Mouse (Mus musculus) liver, embryonic 13.5 days (tissue): ENCODE data around the gene Slc3a1. TPM values are rescaled to one million over a fixed set of nuclear protein-coding genes. Genes with fewer than 3 reads are reported as not detected.

Source experiments
- ATAC-seq: fragments of 200-750 bp; cut with Nextera tagmentation; 2 replicates; pipeline ENCODE4 v1.8.0; 2017; ENCODE audit warnings: low read depth, mild to moderate bottlenecking, moderate number of reproducible peaks, moderate library complexity
- DNase-seq: peaks from one replicate; pipeline ENCODE4 v3.0.0; 2022
- H3K27ac ChIP-seq: fragments of 300-500 bp; sonication (generic); 2 replicates; pipeline ENCODE4 v1.5.1; 2015; ENCODE audit warnings: moderate library complexity, mild to moderate bottlenecking, inconsistent platforms
- H3K27me3 ChIP-seq: fragments of 300-500 bp; sonication (generic); 2 replicates; pipeline ENCODE4 v1.6.1; 2015; ENCODE audit warnings: mild to moderate bottlenecking, inconsistent platforms
- H3K36me3 ChIP-seq: fragments of 300-500 bp; sonication (generic); 2 replicates; pipeline ENCODE4 v1.6.1; 2015; ENCODE audit warnings: mild to moderate bottlenecking, inconsistent platforms
- H3K4me1 ChIP-seq: fragments of 300-500 bp; sonication (generic); replicated peaks from 2 replicates; pipeline ENCODE4 v1.6.1; 2015; ENCODE audit warnings: inconsistent platforms
- H3K4me2 ChIP-seq: fragments of 300-500 bp; sonication (generic); 2 replicates; pipeline ENCODE4 v1.6.1; 2015; ENCODE audit warnings: inconsistent platforms, mild to moderate bottlenecking, moderate library complexity
- H3K4me3 ChIP-seq: fragments of 300-500 bp; sonication (generic); replicated peaks from 2 replicates; pipeline ENCODE4 v1.5.1; 2015; ENCODE audit warnings: mild to moderate bottlenecking, inconsistent platforms
- H3K9ac ChIP-seq: fragments of 300-500 bp; sonication (generic); 2 replicates; pipeline ENCODE4 v1.6.1; 2015; ENCODE audit warnings: mild to moderate bottlenecking, inconsistent platforms
- H3K9me3 ChIP-seq: fragments of 300-500 bp; sonication (generic); replicated peaks from 2 replicates; pipeline ENCODE4 v1.6.1; 2016; ENCODE audit warnings: inconsistent platforms
- WGBS: fragments of 180-500 bp; shearing (Covaris S2); methylation state at CpG from one replicate; pipeline ENCODE4 v1.1.7; 2015; ENCODE audit not compliant: insufficient replicate concordance; 5-methylcytosine and 5-hydroxymethylcytosine counted together
- polyA plus RNA-seq: library from polyadenylated mRNA; unstranded; fragments of >200 nt; fragmentation: Nextera tagmentation; extraction: Ambion mirVana; gene quantifications from 2 replicates; pipeline ENCODE4 v1.2.1, GENCODE M21; 2015

Slc3a1 gene
- polyA plus RNA-seq, 1 experiment from 2014 or later, result 0.18 TPM

DNA sequence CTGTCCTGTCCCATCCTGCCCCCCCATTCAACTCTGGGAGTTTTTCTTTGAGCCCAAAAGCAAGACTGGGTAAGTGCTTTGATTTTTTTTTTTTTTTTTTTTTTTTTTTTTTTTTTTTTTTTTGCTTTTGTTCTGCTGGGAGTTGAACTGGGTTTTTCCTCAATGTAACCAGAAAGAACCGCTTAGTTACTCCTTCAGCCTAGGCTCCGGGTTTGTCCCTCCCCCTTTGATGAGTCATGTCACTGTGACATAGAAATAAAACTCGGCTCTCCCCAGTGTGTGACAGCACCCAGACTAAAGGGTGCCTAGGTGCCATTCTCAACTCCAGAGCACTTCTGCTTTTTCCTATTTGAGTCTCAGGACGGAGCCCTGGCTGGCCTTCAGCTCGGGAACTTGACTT, 9.4 kb upstream of the Slc3a1 start:
- H3K36me3 ChIP-seq, result no peaks in the 10 kb centered on the region
- no peaks in the 10 kb centered on the region for H3K27me3 ChIP-seq
- peak overlapping the region; percentile 5; the same call in 1 of the 2 replicates for H3K27ac ChIP-seq
- no peaks in the 10 kb centered on the region for H3K9me3 ChIP-seq
- DNase-seq (no peak), ATAC-seq (peak; percentile 74)
- H3K4me2 ChIP-seq, result no peak overlapping the region
- H3K4me3 ChIP-seq, result no peak overlapping the region
- no peak overlapping the region for H3K9ac ChIP-seq
- 46% methylated on average over 5 of the region's 5 CpGs for WGBS
- peaks cover 16% of the 10 kb centered on the region for H3K4me1 ChIP-seq

DNA sequence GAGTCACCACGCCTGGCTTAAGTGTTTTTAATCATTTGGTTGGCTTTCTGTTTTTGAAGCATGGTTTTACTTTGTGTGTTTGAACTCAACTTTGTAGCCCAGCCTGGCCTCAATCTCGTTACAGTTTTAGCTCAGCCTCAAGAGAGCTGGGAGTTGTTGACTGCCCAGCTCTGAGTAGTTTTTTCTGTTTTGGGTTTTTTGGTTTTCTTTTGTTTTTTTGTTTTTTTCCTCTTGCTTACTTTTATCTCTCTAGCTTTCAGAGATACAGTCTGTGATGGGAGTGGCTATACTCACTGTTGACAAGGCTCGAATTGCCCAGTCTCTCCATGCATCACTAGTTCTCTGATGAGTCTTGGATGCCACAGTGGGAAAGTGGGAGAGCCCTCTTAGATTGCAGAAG, 7.8 kb upstream of the Slc3a1 start:
- ATAC-seq (no peak), DNase-seq (no peak)
- H3K4me3 ChIP-seq, result no peak overlapping the region
- no peaks in the 10 kb centered on the region for H3K9me3 ChIP-seq
- H3K9ac ChIP-seq, result no peak overlapping the region
- no peak overlapping the region for H3K27ac ChIP-seq
- 73% methylated on average over 3 of the region's 3 CpGs for WGBS
- H3K4me2 ChIP-seq, result no peak overlapping the region
- H3K27me3 ChIP-seq, result no peaks in the 10 kb centered on the region
- H3K4me1 ChIP-seq, result peaks cover 16% of the 10 kb centered on the region
- H3K36me3 ChIP-seq, result no peaks in the 10 kb centered on the region

DNA sequence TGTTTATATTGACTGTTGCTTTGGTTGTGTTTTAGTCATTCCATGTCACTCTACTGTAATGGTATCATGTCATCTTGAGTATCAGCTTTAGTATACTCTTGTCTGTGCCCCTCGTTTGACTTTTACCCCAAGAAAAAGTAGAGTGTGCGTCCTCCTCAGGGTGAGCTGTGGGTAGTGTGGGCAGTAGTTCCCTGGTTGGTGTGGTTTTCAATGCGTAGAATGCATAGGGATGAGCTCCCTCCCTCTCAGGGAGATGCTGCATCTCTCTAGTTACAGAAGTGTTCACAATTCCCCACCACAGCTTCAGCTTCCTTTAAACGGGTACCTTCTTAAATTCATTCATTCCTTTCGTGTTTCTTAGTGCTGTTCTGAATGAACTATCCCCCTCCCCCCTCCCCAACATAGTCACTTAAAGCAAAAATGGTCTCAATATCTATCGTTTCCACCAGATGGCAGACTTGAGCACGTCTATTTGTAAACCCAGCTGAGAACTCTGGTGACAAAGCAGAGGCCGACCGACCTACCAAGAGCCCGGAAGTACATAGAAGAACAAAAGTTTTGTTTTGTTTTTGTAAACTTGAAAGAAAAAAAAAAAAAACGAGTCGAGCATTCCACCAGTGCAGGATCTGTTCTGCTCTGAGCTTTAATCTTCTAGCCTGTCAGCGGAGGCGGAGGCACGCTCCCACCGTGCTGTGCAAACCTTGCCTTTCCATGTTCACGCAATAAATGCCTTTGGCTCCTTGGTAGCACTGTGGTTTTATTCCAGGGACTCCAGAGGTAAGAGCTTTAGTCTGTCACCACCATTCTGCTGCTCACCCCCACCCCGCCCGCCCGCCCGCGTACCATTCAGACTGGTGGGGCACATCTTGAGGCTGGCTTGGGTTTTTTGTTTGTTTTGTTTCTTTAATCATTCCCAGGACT, 4.7 kb upstream of the Slc3a1 start:
- Histone ChIP-seq H3K9ac (no peak overlapping the region), H3K4me3 (no peak overlapping the region), H3K36me3 (no peaks in the 10 kb centered on the region), H3K9me3 (no peaks in the 10 kb centered on the region), H3K4me1 (peaks cover 12% of the 10 kb centered on the region), H3K27ac (no peak overlapping the region), H3K4me2 (no peak overlapping the region), H3K27me3 (no peaks in the 10 kb centered on the region)
- no peak for ATAC-seq
- WGBS, result 61% methylated on average over 22 of the region's 22 CpGs
- no peak for DNase-seq

DNA sequence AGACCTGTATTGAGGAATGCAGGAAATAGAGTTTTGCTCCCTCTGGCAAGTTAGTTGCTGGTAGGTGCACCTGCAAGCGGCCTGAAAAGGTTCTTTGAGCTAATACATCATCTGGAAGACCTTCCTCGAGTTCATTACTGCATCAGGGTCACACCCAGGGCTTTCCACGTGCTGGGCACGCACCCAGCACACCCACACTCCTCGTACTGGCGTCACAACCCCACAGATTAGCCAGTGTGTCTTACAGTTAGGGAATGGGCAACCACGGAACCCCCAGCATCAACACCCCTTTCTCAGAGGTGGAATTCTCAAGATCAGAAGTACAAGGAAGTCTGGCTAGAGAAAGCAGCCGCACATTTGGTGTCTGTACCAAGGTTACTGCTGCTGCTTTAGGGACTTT, 3.9 kb upstream of the Slc3a1 start:
- Histone ChIP-seq H3K4me3 (no peak overlapping the region), H3K27me3 (no peaks in the 10 kb centered on the region), H3K27ac (no peak overlapping the region), H3K36me3 (no peaks in the 10 kb centered on the region), H3K4me1 (peaks cover 6% of the 10 kb centered on the region), H3K9ac (no peak overlapping the region), H3K4me2 (no peak overlapping the region), H3K9me3 (no peaks in the 10 kb centered on the region)
- ATAC-seq, result no peak
- no peak for DNase-seq
- WGBS, result 87% methylated on average over 8 of the region's 8 CpGs

DNA sequence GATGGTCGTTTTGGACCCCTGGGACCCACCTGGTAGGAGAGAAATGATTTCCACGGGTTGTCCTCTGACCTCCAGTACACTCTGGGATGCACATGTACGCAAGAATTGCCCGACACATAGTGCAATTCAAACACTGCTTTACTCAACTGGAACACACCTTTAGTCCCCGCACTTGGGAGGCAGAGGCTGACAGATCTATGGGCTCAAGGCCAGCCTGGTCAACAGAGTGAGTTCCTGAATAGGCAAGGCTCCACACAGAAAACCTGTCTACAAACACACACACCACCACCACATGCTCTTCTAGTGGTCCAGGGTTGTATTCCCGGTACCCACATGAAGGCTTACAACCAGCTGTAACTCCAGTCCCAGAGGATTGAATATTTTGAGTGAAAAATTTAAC, 3.0 kb upstream of the Slc3a1 start:
- DNase-seq, result no peak
- no peaks in the 10 kb centered on the region for H3K27me3 ChIP-seq
- H3K27ac ChIP-seq, result no peak overlapping the region
- ATAC-seq, result no peak
- H3K36me3 ChIP-seq, result no peaks in the 10 kb centered on the region
- H3K4me2 ChIP-seq, result no peak overlapping the region
- WGBS, result 79% methylated on average over 6 of the region's 6 CpGs
- H3K9ac ChIP-seq, result no peak overlapping the region
- H3K4me1 ChIP-seq, result 0 out of 2 replicates have a peak, but pooled peaks cover 3% of the 10 kb centered on the region
- H3K9me3 ChIP-seq, result no peaks in the 10 kb centered on the region
- H3K4me3 ChIP-seq, result no peak overlapping the region

DNA sequence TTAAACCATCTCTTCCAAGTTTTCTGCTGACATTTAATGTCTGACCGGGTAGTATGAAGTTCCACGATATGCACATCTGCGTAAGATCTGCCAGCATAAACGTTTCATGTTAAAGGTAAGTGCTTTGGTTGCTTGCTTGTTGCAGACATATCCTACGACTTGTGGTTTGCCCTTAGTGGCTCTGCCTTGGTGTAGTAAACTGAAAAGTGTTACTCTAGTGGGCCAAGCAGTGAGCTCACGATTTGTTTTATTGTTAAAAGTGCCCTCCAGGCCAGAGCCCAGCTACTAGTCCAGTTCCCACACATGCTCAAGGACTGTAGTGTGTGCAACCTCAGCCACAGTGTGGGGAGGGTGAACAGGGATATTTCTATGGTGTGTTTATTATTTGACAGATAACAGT, 1.7 kb upstream of the Slc3a1 start:
- no peak overlapping the region for H3K27ac ChIP-seq
- no peak for DNase-seq

DNA sequence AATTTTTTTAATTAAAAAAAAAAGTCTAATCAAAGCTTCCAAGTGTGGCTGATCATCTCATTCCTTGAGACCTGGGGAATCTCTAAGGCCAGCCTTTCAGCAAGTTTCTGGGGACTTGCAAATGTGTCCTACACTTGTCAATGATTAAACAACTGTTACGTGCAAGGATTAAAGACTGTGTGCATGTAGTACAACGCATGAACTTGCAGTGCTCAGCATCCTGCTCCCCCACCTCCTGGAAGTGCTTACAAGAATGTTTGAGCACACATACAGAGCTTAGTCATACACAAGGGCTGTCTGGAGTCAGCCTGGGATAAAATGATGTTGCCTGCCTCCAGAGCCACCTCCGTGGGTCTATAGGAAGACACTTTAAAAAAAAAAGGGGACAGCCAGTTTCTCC, 929 bp upstream of the Slc3a1 start:
- no peak overlapping the region for H3K4me2 ChIP-seq
- DNase-seq (no peak), ATAC-seq (no peak)
- no peak overlapping the region for H3K4me3 ChIP-seq
- H3K9me3 ChIP-seq, result no peaks in the 10 kb centered on the region
- no peaks in the 10 kb centered on the region for H3K27me3 ChIP-seq
- 75% methylated on average over 3 of the region's 3 CpGs for WGBS
- H3K9ac ChIP-seq, result no peak overlapping the region
- H3K36me3 ChIP-seq, result no peaks in the 10 kb centered on the region
- no peak overlapping the region for H3K27ac ChIP-seq
- 0 out of 2 replicates have a peak, but pooled peaks cover 3% of the 10 kb centered on the region for H3K4me1 ChIP-seq

More for the DNA sequence above, 1.7 kb upstream of the Slc3a1 start:
- no peaks in the 10 kb centered on the region for H3K9me3 ChIP-seq
- no peaks in the 10 kb centered on the region for H3K36me3 ChIP-seq
- no peak overlapping the region for H3K4me3 ChIP-seq
- H3K9ac ChIP-seq, result no peak overlapping the region
- H3K4me2 ChIP-seq, result no peak overlapping the region
- no peaks in the 10 kb centered on the region for H3K27me3 ChIP-seq
- ATAC-seq, result no peak
- 84% methylated on average over 6 of the region's 6 CpGs for WGBS
- 0 out of 2 replicates have a peak, but pooled peaks cover 3% of the 10 kb centered on the region for H3K4me1 ChIP-seq

DNA sequence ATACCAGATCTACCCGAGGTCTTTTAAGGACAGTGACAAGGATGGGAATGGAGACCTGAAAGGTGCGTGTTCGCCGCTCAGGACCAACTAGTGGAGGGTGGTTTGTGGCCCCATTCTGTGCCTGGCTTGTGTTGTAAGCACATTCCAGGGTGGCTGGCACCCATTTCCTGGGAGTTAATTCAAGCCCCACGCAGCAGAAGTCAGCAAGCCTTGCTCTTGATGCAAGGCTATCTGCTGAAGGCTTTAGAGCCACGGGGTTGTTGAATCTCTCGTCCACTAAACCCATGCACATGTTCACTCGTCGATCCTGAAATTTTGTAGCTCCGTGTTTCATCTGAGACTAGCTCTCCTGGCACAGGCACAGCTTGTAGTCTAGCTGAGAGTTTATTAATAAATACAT, 621 bp downstream of the Slc3a1 start:
- no peak overlapping the region for H3K4me3 ChIP-seq
- no peak for DNase-seq
- H3K27ac ChIP-seq, result no peak overlapping the region
- H3K9ac ChIP-seq, result no peak overlapping the region
- H3K36me3 ChIP-seq, result no peaks in the 10 kb centered on the region
- H3K9me3 ChIP-seq, result no peaks in the 10 kb centered on the region
- H3K4me2 ChIP-seq, result no peak overlapping the region
- no peak for ATAC-seq
- no peaks in the 10 kb centered on the region for H3K27me3 ChIP-seq
- 81% methylated on average over 10 of the region's 10 CpGs for WGBS
- 0 out of 2 replicates have a peak, but pooled peaks cover 3% of the 10 kb centered on the region for H3K4me1 ChIP-seq

DNA sequence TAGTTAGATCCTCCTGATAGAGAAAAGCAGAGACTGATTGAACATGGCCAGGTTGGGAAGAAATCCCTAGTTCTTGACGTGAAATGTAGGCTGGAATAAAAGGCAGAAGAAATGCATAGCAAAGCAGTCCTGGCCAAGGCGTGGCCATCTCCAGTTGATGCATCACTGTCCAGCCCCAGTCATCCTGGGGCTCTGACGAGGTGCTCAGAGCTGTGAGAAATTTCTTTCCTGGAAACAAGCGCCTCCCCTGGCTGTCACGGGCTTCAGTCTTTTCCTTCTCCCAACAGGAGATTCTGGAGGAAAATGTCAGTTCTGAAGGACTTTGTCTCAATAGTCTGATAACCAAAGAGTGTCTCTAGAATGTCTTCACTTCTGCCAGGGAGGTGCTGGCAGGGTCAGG, 2.5 kb downstream of the Slc3a1 start:
- DNase-seq (no peak), ATAC-seq (no peak)
- Histone ChIP-seq H3K27me3 (no peaks in the 10 kb centered on the region), H3K4me2 (no peak overlapping the region), H3K9me3 (no peaks in the 10 kb centered on the region), H3K27ac (no peak overlapping the region), H3K9ac (no peak overlapping the region), H3K36me3 (no peaks in the 10 kb centered on the region), H3K4me3 (no peak overlapping the region), H3K4me1 (0 out of 2 replicates have a peak, but pooled peaks cover 3% of the 10 kb centered on the region)
- 60% methylated on average over 5 of the region's 5 CpGs for WGBS

DNA sequence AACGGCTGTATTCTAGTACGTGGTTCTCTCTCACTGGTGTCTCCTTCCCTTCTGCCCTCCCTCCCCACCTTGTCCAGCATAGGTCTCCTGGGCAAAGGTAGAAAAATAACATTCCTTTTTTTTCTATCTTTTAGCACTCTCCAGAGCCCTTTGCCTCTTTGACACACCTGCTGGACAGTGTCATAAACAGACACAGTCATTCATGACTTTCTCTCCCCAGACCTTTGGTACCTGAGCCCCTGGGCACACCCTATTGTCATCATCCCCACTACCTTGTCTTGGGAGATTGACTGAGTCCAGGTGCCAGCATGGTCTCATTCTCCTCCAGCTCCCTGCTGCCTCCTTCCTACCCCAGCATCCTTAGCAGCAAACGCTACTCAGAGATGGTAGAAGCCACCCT, 4.9 kb downstream of the Slc3a1 start:
- Histone ChIP-seq H3K9ac (no peak overlapping the region), H3K9me3 (no peaks in the 10 kb centered on the region), H3K27me3 (no peaks in the 10 kb centered on the region), H3K36me3 (no peaks in the 10 kb centered on the region), H3K4me2 (no peak overlapping the region), H3K4me3 (no peak overlapping the region), H3K4me1 (no peaks in the 10 kb centered on the region), H3K27ac (no peak overlapping the region)
- DNase-seq (no peak), ATAC-seq (no peak)
- 68% methylated on average over 3 of the region's 3 CpGs for WGBS

DNA sequence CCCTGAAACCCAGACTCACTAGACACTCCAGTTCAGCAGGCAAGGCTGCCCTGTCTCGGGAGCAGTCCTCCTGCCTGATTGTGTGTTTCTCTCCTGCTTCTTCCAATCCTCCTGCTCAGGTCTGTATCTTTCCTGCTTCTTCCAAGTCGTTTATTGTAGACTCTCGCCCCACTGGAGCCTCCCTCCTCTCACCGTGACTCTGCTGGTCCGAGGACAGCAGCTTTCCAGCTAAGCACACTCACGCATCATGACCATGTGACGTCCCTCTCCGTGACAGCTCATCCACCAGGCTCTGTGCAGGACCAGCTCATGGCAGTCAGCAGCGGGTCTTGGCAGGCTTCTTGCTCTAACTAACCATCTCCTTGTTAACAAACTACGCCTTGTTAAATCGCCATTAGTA, 5.9 kb downstream of the Slc3a1 start:
- WGBS, result 65% methylated on average over 11 of the region's 11 CpGs
- no peak for DNase-seq

DNA sequence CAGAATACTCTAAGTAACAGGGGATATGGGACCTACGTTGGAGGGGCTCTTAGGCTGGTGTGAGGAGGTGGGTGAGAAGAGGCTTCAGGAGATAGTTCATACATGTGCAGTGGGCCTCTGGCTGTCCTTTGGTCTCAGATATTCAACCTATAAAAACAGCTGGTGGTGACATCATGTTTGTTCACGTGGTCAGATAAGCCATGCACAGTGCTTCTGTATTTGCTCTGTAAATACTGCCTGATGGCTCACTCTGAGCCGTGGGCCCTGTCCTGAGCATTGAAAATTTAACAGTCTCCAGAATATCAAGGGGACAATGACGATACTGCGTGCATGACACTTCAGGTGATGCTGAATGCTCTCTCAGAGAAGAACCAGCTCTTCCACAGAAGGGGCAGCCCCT, 9.7 kb downstream of the Slc3a1 start:
- no peaks in the 10 kb centered on the region for H3K27me3 ChIP-seq
- no peak overlapping the region for H3K9ac ChIP-seq
- ATAC-seq (peak; percentile 53), DNase-seq (no peak)
- no peak overlapping the region for H3K27ac ChIP-seq
- no peaks in the 10 kb centered on the region for H3K9me3 ChIP-seq
- peaks cover 5% of the 10 kb centered on the region; the same call in 1 of the 2 replicates for H3K4me1 ChIP-seq
- no peaks in the 10 kb centered on the region for H3K36me3 ChIP-seq
- 59% methylated on average over 5 of the region's 5 CpGs for WGBS
- H3K4me3 ChIP-seq, result no peak overlapping the region
- H3K4me2 ChIP-seq, result no peak overlapping the region

More for the DNA sequence above, 5.9 kb downstream of the Slc3a1 start:
- Histone ChIP-seq H3K4me3 (no peak overlapping the region), H3K27ac (no peak overlapping the region), H3K27me3 (no peaks in the 10 kb centered on the region), H3K9me3 (no peaks in the 10 kb centered on the region), H3K9ac (no peak overlapping the region), H3K4me2 (no peak overlapping the region), H3K4me1 (no peaks in the 10 kb centered on the region), H3K36me3 (no peaks in the 10 kb centered on the region)
- ATAC-seq, result no peak
